Comparison of ENCODE assay signal across 7 mouse cellular contexts in the genomic region with DNA sequence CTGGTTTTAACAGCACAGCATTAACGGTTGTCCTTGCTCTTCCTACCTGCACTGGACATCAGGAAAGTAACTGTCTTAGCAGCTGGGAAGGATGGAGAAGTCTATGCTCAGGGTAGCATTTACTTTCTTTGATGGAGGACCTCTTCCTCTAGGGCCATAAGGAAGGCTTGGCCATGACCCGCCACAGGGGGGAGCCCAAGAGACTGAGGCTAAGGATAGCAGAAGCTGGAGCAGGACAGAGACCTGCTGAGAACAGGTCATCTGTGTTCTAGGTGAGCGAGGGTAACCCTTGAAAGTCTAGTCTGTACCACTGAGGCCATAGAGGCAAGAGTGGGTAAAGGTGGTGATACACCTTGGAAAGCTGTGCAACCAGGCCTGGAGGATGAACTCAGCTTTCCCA. TPM values are rescaled to one million over a fixed set of nuclear protein-coding genes. Genes with fewer than 3 reads are reported as not detected.
DNase-seq lines count a peak whose midpoint lies in the region; TF ChIP-seq lines count a peak whose summit lies in the region.

No protein-coding gene starts in this region.

- TF ChIP-seq POLR2A in brain, embryonic 14.5 days (IDR thresholded peaks at IDR 0.05; ENCODE audit: borderline replicate concordance, extremely low read depth, insufficient read depth, insufficient read length, poor library complexity, severe bottlenecking) = no peak

- DNase-seq in 3T3-L1 (ENCODE audit: low read depth, low spot score) (peak; percentile 46), 416B (ENCODE audit: low read depth) (peak; percentile 3)
- no peak for DNase-seq in brain, embryonic 14.5 days (ENCODE audit: low read depth)
- peak; percentile 65 for DNase-seq in gastrocnemius, postnatal 10 days
- peak; percentile 70 to 83 for DNase-seq in left cerebral cortex, adult 18-20 months (ENCODE audit: low spot score in 2 of 2)
- peak; percentile 39 for DNase-seq in ovary, postnatal 14 days (ENCODE audit: low spot score)
- peak; percentile 63 for DNase-seq in thymus, postnatal 14 days

- peak; percentile 43; the same call in 1 of the 2 replicates for TF ChIP-seq CTCF in brain, embryonic 14.5 days (IDR thresholded peaks at IDR 0.05; ENCODE audit: borderline replicate concordance, extremely low read depth, insufficient read depth, insufficient read length)

RNA-seq across cellular contexts. Expression of a gene that starts 19.8 kb away (rescaled TPM):
- polyA plus RNA-seq in brain, embryonic 14.5 days (2012; rRNA removed) = 19.0 and 31.2 TPM in 2 replicates
- total RNA-seq in gastrocnemius, postnatal 10 days (2021) = 10 to 100 TPM; 11.0 to 15.0 TPM
- total RNA-seq in left cerebral cortex, adult 18-20 months (2021) = 100 to 1,000 TPM; 126 to 135 TPM

Comparison
In these comparisons a context has a peak if more than half of its experiments do, and no peak if none do; other contexts are left out.
1. RNA of a gene that starts 19.8 kb away (total RNA-seq): 126 to 135 TPM in left cerebral cortex, adult 18-20 months; 11.0 to 15.0 TPM in gastrocnemius, postnatal 10 days; every median in the first group is over 4 times any median in the second.